Mouse (Mus musculus) thymus, adult 2 months (tissue): ENCODE results near the gene Efnb2.

Source experiments
- CTCF ChIP-seq: fragments of 200-500 bp; IDR thresholded peaks from 2 replicates; pipeline ENCODE4 v1.5.1; 2012; ENCODE audit warnings: mild to moderate bottlenecking, control low read depth, low read length, moderate library complexity, borderline replicate concordance; ENCODE audit not compliant: control insufficient read depth, poor library complexity, insufficient read depth; ENCODE audit errors: extremely low read depth
- POLR2A ChIP-seq: fragments of 200-500 bp; IDR thresholded peaks from 2 replicates; pipeline ENCODE4 v1.6.1; 2012; ENCODE audit warnings: mild to moderate bottlenecking, low read length, control low read depth, moderate library complexity; ENCODE audit not compliant: control insufficient read depth, poor library complexity, insufficient read depth; ENCODE audit errors: extremely low read depth

DNA sequence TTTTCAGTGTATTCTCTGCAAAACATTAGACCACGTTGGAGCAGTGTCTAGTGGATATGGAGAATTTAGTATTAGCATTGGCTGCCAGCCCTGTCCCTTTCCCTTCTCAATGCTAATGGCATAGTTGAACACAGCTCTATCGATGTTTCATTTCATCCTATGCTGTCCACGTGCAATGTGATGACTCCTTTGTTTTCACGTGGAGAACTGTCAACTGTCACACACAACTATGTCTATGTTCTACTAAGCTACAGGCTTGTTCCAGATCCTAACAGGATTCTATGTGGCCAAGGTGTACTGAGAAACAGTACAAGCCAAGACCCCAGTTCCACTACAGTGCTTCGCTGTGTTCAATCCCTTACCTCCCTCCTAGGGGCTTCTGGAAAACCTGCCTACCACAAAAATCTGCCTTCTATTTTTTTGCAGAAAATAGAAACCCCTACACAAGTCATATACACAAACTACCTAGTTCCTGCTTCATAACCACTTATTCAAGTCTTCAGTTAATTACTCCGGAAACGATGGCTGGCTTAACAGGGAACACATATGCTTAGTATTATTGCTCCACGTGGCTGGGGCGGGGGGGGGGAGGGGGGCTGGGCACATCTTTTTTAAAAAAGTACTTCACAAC is 27.9 kb upstream of the Efnb2 start:
- TF ChIP-seq POLR2A = no peak
- no peak for TF ChIP-seq CTCF
